Mouse (Mus musculus) embryonic facial prominence, embryonic 15.5 days (tissue): Measurements from ENCODE around the gene Il22. TPM values are rescaled to one million over a fixed set of nuclear protein-coding genes. Genes with fewer than 3 reads are reported as not detected.
A peak's percentile ranks its signal among the peaks of the same experiment; 100 is the strongest.
"Not testable (repeated sequence)": the region's sequence is repeated elsewhere in the genome, so short reads cannot be mapped to it uniquely, and the experiment has no call there.

Source experiments
- ATAC-seq: fragments of 200-750 bp; cut with Nextera tagmentation; 2 replicates; pipeline ENCODE4 v1.8.0; 2017; ENCODE audit warnings: low read depth, moderate TSS enrichment; ENCODE audit not compliant: insufficient number of reproducible peaks, low FRiP score, low TSS enrichment
- H3K27ac ChIP-seq: fragments of 300-500 bp; sonication (generic); replicated peaks from 2 replicates; pipeline ENCODE4 v1.5.1; 2015; ENCODE audit warnings: mild to moderate bottlenecking, inconsistent platforms
- H3K27me3 ChIP-seq: fragments of 300-500 bp; sonication (generic); 2 replicates; pipeline ENCODE4 v1.6.1; 2015; ENCODE audit warnings: inconsistent platforms
- H3K36me3 ChIP-seq: fragments of 300-500 bp; sonication (generic); 2 replicates; pipeline ENCODE4 v1.6.1; 2015; ENCODE audit warnings: mild to moderate bottlenecking, inconsistent platforms
- H3K4me1 ChIP-seq: fragments of 300-500 bp; sonication (generic); 2 replicates; pipeline ENCODE4 v1.6.1; 2015; ENCODE audit warnings: inconsistent platforms
- H3K4me2 ChIP-seq: fragments of 300-500 bp; sonication (generic); replicated peaks from 2 replicates; pipeline ENCODE4 v1.6.1; 2015; ENCODE audit warnings: mild to moderate bottlenecking, inconsistent platforms
- H3K4me3 ChIP-seq: fragments of 300-500 bp; sonication (generic); replicated peaks from 2 replicates; pipeline ENCODE4 v1.5.1; 2015; ENCODE audit warnings: mild to moderate bottlenecking, inconsistent platforms
- H3K9ac ChIP-seq: fragments of 300-500 bp; sonication (generic); 2 replicates; pipeline ENCODE4 v1.6.1; 2015; ENCODE audit warnings: inconsistent platforms
- H3K9me3 ChIP-seq: fragments of 300-500 bp; sonication (generic); replicated peaks from 2 replicates; pipeline ENCODE4 v1.6.1; 2016; ENCODE audit warnings: inconsistent platforms
- WGBS: fragments of 180-500 bp; shearing (Covaris S2); methylation state at CpG from one replicate; pipeline ENCODE4 v1.1.7; 2015; 5-methylcytosine and 5-hydroxymethylcytosine counted together
- polyA plus RNA-seq: library from polyadenylated mRNA; unstranded; fragments of >200 nt; fragmentation: Nextera tagmentation; extraction: Ambion mirVana; gene quantifications from 2 replicates; pipeline ENCODE4 v1.2.1, GENCODE M21; 2015

Gene Il22
- polyA plus RNA-seq, 1 experiment from 2014 or later = not detected

DNA sequence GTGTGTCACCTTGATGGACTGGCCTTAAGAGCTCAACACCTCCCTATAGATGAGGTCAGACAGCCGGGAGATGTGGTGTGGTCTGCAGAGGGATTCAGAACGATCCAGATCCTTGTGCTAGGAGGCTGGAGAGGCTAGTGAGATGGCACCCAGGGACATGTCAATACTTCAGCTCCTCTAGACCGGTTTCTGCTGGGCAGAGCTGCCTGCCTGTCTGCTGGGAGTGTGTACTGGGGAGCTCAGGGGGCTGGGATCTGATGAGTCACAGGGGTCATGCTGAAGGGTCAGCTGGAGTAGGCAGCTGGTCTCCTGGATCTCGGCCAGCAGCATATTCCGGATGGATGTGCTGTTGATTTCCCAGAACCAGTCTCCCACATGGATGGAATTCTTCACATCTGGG is 27.9 kb downstream of the Il22 start:
- not testable (repeated sequence) for H3K27ac ChIP-seq, H3K9me3 ChIP-seq, H3K9ac ChIP-seq, H3K4me3 ChIP-seq, H3K4me1 ChIP-seq, H3K36me3 ChIP-seq, H3K4me2 ChIP-seq, H3K27me3 ChIP-seq
- ATAC-seq = peak; percentile 47; the same call in 1 of the 2 replicates
- no CpG with 5 or more reads among the region's 5 CpGs for WGBS

DNA sequence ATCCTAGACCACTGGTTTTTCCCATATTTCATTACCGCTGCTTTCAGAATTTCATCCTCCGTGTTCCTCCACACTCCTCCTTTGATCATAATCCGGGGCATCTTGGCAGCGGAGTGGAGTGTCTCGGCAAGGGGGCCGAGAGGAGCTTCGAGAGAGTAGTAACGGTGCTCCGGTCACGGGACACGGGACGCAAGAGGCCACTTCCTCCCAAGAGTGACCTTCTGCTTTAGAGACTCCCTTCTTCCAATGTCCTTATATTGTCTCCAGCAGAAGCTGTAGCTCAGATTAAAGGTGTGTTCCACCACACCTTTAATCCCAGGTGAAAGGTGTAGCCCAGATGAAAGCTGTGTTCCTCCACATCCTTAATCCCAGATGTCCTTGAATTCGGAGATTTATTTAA is 35.9 kb downstream of the Il22 start, which contains the start of gene Gm32717:
Gene Gm32717, minus strand, starts transcription at position 101 of the 400 bp plus-strand sequence.
- H3K4me1 ChIP-seq, H3K27ac ChIP-seq, H3K9ac ChIP-seq, H3K4me3 ChIP-seq, ATAC-seq, H3K27me3 ChIP-seq, H3K36me3 ChIP-seq, H3K9me3 ChIP-seq, H3K4me2 ChIP-seq: not testable (repeated sequence)
- no CpG with 5 or more reads among the region's 13 CpGs for WGBS

DNA sequence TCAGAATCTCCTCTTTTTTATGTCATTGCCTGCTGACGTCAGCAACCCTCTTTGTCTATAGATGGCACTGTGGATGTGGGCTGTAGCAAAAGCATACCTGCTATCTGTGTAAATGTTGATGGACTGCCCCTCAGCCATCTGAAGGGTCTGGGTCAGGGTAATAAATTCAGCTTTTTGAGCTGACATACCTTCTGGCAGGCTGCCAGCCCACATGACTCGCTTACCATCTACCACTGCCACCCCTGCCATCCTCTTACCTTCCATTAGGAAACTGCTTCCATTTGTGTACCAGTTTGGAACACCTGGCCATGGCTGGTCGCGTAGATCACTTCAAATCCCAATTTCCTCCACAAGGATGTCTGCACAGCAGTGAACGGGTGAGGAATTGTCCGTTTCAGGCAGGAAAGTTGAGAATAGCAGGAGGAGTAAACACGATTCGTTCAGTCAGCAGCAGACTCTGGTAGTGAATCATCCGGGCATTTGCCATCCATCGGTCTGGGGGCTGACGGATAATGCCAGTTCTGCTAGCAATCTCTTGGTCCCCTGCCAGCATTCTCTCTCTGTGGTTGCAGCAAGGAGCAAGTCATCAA is 44.4 kb downstream of the Il22 start:
- H3K36me3 ChIP-seq, ATAC-seq, H3K9me3 ChIP-seq, H3K27ac ChIP-seq, H3K27me3 ChIP-seq, H3K4me3 ChIP-seq, H3K9ac ChIP-seq, H3K4me2 ChIP-seq, H3K4me1 ChIP-seq: not testable (repeated sequence)
- 73% methylated on average over 11 of the region's 11 CpGs for WGBS

DNA sequence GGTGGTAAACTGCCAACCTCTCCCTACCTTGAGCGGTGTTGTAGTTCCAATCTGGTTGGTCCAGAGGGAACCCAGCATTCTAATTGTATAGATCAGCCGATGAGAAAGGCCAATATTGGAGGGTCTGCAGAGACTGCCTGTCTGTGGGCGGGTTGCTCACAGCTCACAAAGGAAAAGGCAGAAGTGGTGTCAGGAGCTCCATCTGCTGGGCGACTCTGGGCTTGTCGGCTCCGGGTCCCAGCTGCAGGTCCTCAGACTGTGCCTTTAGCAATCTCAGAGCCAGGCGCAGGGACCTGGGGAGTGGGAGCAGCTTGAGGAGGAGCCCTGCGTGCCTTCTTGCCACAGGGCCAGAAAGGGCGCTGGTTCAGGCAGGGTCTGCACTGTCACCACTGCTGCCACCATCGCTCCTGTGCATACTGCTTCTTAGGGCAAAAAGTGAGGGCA is 46.1 kb downstream of the Il22 start:
- 36% methylated on average over 10 of the region's 10 CpGs for WGBS
- no peak for ATAC-seq
- no peaks in the 10 kb centered on the region for H3K36me3 ChIP-seq
- no peak overlapping the region for H3K9ac ChIP-seq
- H3K27ac ChIP-seq = no peak overlapping the region
- no peak overlapping the region for H3K4me3 ChIP-seq
- H3K9me3 ChIP-seq = no peaks in the 10 kb centered on the region
- no peak overlapping the region for H3K4me2 ChIP-seq
- H3K4me1 ChIP-seq = 0 out of 2 replicates have a peak, but pooled peaks cover 3% of the 10 kb centered on the region
- no peaks in the 10 kb centered on the region for H3K27me3 ChIP-seq

DNA sequence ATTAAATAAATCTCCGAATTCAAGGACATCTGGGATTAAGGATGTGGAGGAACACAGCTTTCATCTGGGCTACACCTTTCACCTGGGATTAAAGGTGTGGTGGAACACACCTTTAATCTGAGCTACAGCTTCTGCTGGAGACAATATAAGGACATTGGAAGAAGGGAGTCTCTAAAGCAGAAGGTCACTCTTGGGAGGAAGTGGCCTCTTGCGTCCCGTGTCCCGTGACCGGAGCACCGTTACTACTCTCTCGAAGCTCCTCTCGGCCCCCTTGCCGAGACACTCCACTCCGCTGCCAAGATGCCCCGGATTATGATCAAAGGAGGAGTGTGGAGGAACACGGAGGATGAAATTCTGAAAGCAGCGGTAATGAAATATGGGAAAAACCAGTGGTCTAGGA is 53.6 kb downstream of the Il22 start, which contains the start of gene Gm32802:
Gene Gm32802, plus strand, starts transcription at position 301 of the 400 bp plus-strand sequence.
- WGBS = no CpG with 5 or more reads among the region's 13 CpGs
- not testable (repeated sequence) for H3K4me1 ChIP-seq, H3K9ac ChIP-seq, H3K36me3 ChIP-seq, H3K9me3 ChIP-seq, H3K27ac ChIP-seq, H3K4me2 ChIP-seq, H3K4me3 ChIP-seq, H3K27me3 ChIP-seq, ATAC-seq

Other genes starting within 250 kb of the Il22 start
- gene Mdm1, start 63.1 kb upstream of the Il22 start, polyA plus RNA-seq = 32.6 and 42.1 TPM in 2 replicates
- not detected in 2 replicates for gene Gm32717, start 35.8 kb downstream of the Il22 start, polyA plus RNA-seq
- not detected in 2 replicates for gene Gm32802, start 53.7 kb downstream of the Il22 start, polyA plus RNA-seq
- gene Iltifb, start 90.1 kb downstream of the Il22 start, polyA plus RNA-seq = not detected in 2 replicates
- gene Gm9040, start 122.0 kb downstream of the Il22 start, polyA plus RNA-seq = not detected in 2 replicates
- not detected in 2 replicates for gene Gm9044, start 127.5 kb downstream of the Il22 start, polyA plus RNA-seq
- gene Gm9045, start 132.9 kb downstream of the Il22 start, polyA plus RNA-seq = 0.18 TPM in 1 of 2 replicates, not detected in the other
- not detected in 2 replicates for gene Gm9046, start 138.3 kb downstream of the Il22 start, polyA plus RNA-seq
- not detected in 2 replicates for gene Gm9048, start 143.7 kb downstream of the Il22 start, polyA plus RNA-seq
- 0.18 TPM in 1 of 2 replicates, not detected in the other for gene Gm9049, start 149.2 kb downstream of the Il22 start, polyA plus RNA-seq
- not detected in 2 replicates for gene Ifng, start 236.1 kb downstream of the Il22 start, polyA plus RNA-seq